Mouse (Mus musculus) embryonic fibroblast, embryonic 13.5 days (primary cell): Measurements from ENCODE around the gene Fbxl7.

ENCODE experiments used
- CTCF ChIP-seq: IDR thresholded peaks from 2 replicates; pipeline ENCODE4 v1.5.1; 2011; ENCODE audit warnings: mild to moderate bottlenecking, control low read depth, low read length, moderate library complexity, borderline replicate concordance; ENCODE audit not compliant: insufficient read depth
- POLR2A ChIP-seq: IDR thresholded peaks from 2 replicates; pipeline ENCODE4 v1.6.1; 2011; ENCODE audit warnings: low read depth, mild to moderate bottlenecking, control low read depth, low read length, moderate library complexity

GRCm38 (mm10) chr15:26875687-26876086 lies 19.7 kb downstream of the Fbxl7 start:
- no peak for TF ChIP-seq CTCF
- no peak for TF ChIP-seq POLR2A
